Mouse (Mus musculus) frontal cortex, postnatal 10 days (tissue): ENCODE results near the gene Sox21.

Experiments
- DNase-seq, 2 experiments: peaks; one replicate each; pipeline ENCODE4 v3.0.0; 2022; ENCODE audit warnings: low spot score in 2 of 2, mixed read lengths in 1 of 2

Sox21 gene

DNA sequence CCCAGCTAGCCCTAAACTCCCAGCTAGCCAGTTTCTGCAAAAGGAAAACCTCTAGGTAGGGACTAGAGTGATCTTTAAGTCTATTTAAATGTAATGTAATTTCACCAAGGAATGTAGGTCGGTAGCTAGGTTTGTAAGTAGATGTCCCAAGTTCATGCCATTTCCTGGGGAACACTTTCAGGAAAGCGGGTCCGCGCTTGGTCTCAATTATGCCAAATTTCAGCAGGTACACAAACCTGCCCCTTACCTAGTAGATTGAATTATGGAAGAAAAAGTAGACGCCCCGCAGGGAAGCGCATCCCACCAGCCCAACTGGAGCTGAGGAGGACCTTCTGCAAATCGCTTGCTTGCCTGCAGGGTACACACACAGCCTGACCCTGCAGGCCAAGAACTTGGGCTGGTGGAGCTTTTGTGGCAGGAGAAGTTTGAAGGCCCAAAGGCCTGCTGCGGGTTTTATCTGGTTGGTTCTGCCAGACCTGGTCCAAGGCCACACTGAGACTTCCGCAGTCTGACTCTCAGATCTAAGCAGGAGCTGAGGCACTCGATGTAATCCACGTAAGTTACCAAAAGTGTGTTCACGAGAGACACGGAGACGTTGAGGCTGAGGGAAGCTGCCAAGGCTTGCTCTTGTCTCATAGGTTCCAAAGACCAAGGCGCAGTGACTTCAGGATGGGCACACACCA is 11.6 kb downstream of the Sox21 start:
- no peak for DNase-seq

DNA sequence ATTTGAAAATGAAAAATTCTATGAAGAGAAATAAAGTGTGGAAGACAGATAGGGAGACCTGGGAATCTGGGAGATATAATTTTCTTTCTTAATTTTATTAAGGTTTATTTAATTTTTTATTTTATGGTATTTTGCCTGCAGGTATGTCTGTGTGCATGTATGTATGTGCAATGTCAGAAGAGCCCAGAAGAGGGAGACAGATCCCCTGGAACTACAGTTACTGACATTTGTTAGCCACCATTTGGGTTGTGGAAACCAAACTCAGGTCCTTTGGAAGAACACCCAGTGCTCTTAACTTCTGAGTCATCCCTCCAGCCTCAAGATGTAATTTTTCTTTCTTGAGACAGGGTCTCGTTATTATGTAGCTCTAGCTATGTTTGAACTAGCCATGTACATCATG is 15.9 kb downstream of the Sox21 start:
- no peak for DNase-seq

DNA sequence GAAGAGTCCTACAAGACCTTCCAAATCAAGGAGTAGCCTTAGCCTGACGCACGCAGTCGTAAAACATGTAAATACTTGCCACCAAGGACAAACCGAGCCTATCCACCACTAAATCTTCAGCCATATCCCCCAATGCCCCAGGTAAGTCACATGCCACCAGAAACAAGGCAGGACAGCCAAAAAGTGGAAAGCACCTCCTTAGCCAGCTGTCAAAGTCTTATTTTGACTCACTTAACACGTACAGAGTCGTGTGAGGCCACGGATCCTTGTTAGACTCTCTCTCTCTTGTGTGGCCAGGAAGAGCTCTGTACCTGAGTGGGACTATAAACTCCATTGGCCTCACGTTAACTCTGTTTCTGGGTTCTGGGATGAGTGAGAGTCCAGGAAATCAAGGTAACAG is 20.0 kb downstream of the Sox21 start:
- no peak for DNase-seq

DNA sequence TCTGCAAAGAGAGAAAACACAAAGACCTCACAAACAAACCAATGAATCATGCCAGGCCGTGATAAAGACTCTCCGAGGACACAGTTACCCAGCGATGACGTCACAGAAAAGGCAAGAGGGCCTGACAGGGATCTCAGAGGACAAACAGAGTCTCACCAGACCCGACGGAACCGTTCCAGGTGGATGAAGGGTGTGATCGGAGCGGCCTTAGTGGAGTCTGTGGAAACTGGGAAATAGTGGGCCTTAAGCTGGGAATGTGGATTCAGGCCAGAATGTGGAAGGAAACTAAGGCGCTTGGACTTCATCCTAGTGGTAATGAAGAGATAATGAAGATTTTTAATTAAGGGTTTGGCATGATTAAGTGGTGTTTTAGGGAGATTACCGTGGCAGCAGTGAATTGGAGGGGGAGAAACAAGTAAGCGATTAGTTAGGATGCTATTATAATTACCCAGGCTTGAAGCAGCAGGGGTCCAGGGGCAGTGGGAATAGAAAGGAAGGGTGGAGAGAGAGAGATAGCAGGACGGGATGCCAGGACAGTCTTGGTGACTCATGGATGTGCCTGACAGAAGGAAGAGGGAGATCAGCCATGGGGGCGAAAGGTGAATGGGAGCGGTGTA is 24.5 kb downstream of the Sox21 start:
- no peak for DNase-seq

DNA sequence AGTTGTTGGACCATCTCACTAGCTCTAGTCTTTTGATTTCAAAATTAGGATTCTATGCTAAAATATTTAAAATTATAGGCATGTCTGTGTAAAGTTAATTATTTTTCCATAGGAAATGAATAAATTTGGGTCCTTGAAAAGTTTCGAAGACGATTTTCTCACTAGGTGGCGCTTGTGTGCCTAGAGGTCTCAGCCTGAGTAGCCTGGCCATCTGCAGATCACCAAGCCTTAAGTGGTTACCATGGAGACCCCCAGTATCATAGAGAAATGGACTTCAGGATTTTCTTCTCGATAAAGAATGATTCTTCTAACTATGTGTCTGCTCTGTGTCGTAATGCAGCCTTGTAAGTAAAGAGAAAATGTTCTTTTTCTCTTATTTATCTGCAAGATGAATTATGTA is 27.2 kb downstream of the Sox21 start:
- DNase-seq = peak in 1 of 2 experiments; percentile 29

DNA sequence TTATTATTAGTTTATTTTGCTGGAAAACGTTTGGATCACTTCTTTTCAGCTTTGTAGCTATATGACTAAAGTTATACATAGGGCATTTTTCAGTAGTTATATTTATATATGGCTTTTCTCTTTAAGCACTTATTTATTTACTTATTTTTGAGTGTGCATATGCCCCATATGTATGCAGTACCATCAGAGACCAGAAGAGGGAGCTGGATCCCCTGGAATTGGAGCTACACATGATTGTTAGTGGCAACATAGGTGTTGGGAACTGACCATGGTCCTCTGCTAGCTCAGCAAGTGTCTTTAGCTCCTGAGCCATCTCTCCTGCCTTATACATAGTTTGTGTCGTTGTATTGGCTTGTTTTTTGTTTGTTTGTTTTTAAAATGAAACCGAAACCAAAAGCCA is 29.5 kb downstream of the Sox21 start:
- DNase-seq = no peak

DNA sequence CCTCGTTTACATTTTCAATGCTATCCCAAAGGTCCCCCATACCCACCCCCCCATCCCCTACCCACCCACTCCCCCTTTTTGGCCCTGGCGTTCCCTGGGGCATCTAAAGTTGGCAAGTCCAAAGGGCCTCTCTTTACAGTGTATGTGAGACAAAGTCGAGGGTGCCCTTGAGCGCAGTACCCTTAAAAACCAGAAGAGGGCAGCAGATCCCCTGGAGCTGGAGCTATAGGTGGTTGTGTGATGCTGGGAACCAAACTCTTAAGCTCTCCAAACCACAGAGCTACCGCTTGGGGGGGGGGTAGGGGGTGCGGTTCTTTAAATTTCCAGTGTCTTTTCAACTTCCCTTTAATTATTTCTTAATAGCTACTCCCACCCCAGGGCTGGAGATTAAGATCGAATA is 33.8 kb downstream of the Sox21 start:
- DNase-seq = no peak

DNA sequence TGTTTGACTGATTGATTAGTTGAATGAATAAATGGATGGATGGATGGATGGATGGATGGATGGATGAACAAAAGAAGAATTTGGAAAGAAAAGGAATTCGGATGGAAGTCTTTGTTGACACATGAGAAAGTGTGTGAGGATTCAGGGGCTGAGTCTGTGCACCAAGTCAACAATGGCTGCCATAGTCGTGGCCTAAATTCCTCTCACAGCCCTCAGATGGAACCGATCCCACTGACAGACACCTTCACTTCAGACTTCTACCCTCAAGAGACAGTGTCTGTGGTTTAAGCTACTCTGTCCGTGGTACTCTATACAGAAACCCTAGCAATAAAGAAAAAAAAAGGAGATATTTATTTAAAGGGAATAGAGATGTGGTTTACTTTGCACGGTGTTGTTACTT is 34.8 kb downstream of the Sox21 start:
- DNase-seq = no peak

DNA sequence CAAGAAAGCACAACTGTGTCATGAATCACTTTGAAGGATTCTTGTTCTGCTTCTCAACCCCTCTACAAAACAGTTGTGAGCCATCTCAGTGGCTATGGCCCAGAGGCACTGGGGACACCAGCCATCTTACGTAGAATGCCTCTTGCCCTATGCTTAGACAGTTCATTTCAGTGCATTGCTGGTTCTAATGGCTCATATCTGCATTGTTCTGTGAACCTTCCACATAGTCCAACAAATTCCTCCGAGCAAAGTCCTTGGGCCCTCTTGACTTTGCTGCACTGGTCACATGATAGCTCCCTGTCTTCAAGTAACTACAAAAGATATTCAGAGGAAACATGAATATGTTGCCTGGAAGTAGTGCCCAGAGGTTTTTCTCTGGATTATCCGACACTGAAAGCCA is 36.1 kb downstream of the Sox21 start:
- DNase-seq = no peak

DNA sequence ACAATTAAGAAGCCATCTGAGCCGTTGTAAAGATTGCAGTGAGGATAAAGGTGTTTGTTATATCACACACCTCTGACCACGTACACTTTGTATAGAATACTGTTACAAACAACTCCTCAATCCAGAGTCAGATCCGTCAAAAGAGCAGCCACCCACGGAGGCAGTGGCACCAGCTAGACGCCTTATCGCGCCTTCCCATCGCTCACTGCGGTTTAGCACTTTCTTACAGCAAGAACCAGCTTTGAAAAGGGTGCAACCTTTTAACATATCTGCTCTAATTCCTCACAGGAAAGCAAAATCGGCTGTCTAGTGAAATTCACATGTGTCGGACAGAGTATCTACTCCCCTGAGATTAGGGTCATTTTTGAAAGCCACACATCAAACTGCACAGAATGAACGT is 39.8 kb downstream of the Sox21 start:
- DNase-seq = no peak

DNA sequence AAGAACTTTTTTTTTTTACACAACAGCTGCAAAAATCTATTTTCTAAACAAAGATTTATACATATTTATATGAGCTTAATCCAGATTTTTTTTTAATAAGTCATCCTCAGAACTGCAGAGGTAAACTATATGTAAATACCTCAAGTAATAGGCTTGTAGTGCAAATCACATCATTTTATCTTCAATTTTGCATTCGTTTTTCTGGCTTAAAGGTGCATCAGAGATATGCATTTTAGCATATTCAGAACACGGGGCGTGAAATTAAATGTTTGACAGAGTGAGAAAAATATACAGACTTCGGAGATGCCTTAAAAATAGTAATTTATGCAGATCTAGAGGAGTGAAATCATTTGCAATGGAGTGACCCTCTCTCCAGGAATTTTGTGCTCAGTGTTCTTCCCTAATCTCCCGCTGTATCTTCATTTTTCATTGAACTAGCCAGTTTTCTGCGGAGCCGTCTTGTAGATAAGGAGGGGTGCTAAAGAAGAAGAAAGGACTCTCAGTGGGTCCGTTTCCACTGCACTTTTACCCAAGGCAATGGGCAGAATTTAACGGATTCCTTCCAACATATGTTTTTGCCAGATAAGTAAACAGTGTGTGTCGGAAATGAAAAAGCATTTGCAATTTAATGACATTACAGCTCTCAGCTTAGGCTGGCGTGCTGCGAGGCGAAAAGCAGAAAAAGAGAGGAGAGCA is 42.5 kb downstream of the Sox21 start:
- DNase-seq = no peak

DNA sequence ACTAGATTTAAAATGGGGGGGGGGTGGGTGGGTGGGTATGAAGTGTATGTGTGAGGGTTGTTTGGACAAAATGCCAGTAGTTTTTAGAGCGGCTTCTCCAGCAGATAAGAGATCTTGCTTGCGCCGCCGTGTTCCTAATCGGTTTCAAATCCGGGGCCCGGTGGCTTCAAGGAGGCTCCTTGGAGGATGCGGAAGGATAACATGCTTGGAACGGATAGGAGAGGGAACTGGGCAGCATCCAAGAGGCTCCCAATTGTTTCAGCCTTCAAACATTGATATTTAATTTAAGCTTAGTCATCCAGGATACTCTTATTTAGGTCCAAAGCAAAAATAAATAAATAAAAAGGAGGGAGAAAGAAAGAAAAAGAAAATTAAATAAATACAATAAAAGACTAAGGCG is 43.2 kb downstream of the Sox21 start:
- DNase-seq = no peak

DNA sequence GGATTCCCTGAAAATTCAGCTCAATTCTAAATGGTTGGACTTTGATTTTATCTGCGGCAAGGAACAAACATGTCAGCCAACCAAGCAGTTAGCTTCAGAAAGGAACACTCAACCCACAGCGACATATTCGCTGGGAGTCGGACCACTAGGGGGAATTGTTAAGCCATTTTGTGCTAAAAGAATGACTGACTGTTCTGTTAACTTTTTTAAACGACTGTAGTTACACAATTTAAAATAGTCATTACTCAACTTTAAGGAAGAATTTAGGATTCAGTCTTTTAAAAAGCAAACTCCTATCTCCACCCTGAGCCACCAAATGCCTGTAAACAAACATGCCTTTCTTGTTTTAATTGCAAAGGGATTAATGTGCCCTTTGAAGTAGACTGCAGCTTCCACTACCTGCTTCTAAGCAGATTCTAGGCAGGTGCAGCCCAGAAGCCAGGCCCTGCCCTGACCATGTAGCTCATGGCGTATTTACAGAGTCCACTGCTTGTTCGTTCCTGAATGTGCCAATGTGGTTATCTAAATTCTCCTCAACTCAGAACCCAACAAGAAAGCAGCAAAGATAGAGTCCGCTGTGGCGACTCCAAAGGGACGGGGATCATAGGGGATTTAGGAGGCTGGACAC is 43.7 kb downstream of the Sox21 start:
- no peak for DNase-seq

DNA sequence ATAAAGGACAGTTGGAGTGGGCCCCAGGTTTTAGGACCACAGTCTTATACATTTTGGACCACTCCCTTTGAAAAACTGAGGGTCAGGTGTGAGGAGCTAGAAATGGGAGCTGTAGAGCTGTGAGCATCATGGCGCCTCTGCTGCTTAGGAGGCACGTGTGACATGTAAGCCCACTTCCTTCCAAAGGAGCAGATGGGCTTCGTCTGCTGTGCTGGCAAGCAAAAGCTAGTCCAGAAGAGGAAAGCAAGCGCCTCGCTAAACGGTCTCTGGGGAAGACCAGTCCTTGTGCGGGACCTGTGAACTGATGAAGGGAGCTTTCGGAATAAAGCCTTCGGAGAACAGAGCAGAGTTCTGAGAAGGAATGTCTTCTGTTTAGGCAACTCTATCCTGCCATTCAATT is 45.4 kb downstream of the Sox21 start:
- DNase-seq = no peak
